Mouse (Mus musculus) cerebellum, adult 2 months (tissue): ENCODE measurements around the gene Tmem115. TPM values are rescaled to one million over a fixed set of nuclear protein-coding genes. Genes with fewer than 3 reads are reported as not detected.

Experiments used
- DNase-seq, 2 experiments: peaks; one replicate each; pipeline ENCODE4 v3.0.0; 2021
- H3K27ac ChIP-seq: fragments of 200-500 bp; 2 replicates; pipeline ENCODE4 v1.5.1; 2012; ENCODE audit warnings: low read length, control low read depth, inconsistent platforms; ENCODE audit not compliant: insufficient read depth
- H3K27me3 ChIP-seq: fragments of 200-500 bp; 2 replicates; pipeline ENCODE4 v1.6.1; 2012; ENCODE audit warnings: inconsistent platforms, mild to moderate bottlenecking, low read length, moderate library complexity; ENCODE audit not compliant: control insufficient read depth, insufficient read depth
- H3K4me1 ChIP-seq: fragments of 200-500 bp; 2 replicates; pipeline ENCODE4 v1.6.1; 2011; ENCODE audit warnings: low read length; ENCODE audit not compliant: control insufficient read depth, insufficient read depth
- H3K4me3 ChIP-seq: fragments of 200-500 bp; replicated peaks from 2 replicates; pipeline ENCODE3; 2011; ENCODE audit warnings: mild to moderate bottlenecking, low read depth, low read length, control low read depth; ENCODE audit not compliant: insufficient read depth
- CTCF ChIP-seq: fragments of 200-500 bp; IDR thresholded peaks from 2 replicates; pipeline ENCODE4 v1.5.1; 2011; ENCODE audit warnings: low read depth, mild to moderate bottlenecking, control low read depth, low read length, moderate library complexity, borderline replicate concordance; ENCODE audit not compliant: insufficient read depth
- POLR2A ChIP-seq: fragments of 200-500 bp; IDR thresholded peaks from 2 replicates; pipeline ENCODE4 v1.6.1; 2011; ENCODE audit warnings: low read length, control low read depth, borderline replicate concordance; ENCODE audit not compliant: insufficient read depth
- WGBS: fragments of 180-500 bp; shearing (Covaris S2); methylation state at CpG from one replicate; pipeline ENCODE4 v1.1.7; 2018; 5-methylcytosine and 5-hydroxymethylcytosine counted together
- polyA plus RNA-seq: library from polyadenylated mRNA; depleted of rRNA; stranded (reverse); fragments of >200 nt; gene quantifications from 2 replicates; pipeline ENCODE4 v1.2.3, GENCODE M21; 2012

The Tmem115 gene
- polyA plus RNA-seq, 1 experiment: 44.6 TPM

GRCm38 (mm10) chr9:107494238-107494637 is 39.5 kb upstream of the Tmem115 start:
- H3K27me3 ChIP-seq: no peaks in the 10 kb centered on the region
- DNase-seq: no peak
- 91% methylated on average over 12 of the region's 12 CpGs for WGBS
- peaks cover 12% of the 10 kb centered on the region; the same call in 1 of the 2 replicates for H3K4me1 ChIP-seq
- no peak overlapping the region for H3K27ac ChIP-seq
- TF ChIP-seq POLR2A (no peak), CTCF (no peak)
- H3K4me3 ChIP-seq: no peak overlapping the region

DNA sequence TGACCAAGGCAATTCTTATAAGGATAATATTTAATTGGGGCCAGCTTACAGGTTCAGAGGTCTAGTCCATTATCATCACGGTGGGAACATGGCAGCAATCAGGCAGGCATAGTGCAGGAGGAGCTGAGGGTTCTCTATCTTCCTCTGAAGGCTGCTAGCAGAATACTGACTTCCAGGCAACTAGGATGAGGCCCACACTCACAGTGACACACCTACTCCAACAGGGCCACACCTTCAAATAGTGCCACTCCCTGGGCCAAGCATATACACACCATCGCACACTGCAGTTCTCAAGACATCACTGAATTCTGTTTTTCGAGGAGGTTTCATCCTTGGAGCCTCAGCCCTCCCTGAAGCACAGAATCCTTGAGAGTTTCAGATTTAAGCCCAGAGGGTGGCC is 37.4 kb upstream of the Tmem115 start:
- Histone ChIP-seq H3K4me3 (no peak overlapping the region), H3K4me1 (peaks cover 16% of the 10 kb centered on the region; the same call in 1 of the 2 replicates), H3K27ac (no peak overlapping the region), H3K27me3 (no peaks in the 10 kb centered on the region)
- DNase-seq: no peak
- WGBS: 92% methylated on average over 3 of the region's 3 CpGs
- TF ChIP-seq POLR2A (no peak), CTCF (no peak)

DNA sequence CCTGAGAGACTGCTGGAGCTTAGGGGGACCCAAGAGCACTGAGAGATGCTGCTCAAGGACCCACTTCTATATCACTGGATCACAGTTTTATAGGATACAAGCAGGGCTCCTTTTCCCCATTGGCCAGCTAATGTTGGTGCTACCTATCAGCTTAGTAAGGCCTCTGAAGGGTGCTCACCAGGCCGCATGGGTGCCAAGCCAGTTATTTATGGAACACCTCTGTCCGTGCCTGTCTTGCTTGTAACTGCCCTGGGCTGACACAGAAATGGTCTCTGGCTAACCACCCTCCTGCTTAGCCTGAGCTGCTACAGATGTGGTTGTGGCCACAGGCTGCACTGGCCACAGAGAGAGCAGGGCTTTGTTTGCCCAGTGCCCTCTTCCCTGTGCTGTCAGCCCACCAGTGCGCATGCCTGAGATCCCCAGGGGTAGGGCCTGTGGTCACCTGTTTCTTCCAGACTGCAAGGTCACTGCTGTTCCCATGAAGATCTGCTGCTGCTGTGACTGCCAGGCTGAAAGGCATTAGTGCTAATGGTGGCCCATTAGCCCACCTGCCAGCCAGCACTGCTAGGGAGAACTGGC is 32.9 kb upstream of the Tmem115 start:
- no peak overlapping the region for H3K27ac ChIP-seq
- H3K4me1 ChIP-seq: peaks cover 32% of the 10 kb centered on the region
- WGBS: 85% methylated on average over 3 of the region's 3 CpGs
- H3K27me3 ChIP-seq: no peaks in the 10 kb centered on the region
- TF ChIP-seq POLR2A (no peak), CTCF (no peak)
- no peak for DNase-seq
- H3K4me3 ChIP-seq: no peak overlapping the region

DNA sequence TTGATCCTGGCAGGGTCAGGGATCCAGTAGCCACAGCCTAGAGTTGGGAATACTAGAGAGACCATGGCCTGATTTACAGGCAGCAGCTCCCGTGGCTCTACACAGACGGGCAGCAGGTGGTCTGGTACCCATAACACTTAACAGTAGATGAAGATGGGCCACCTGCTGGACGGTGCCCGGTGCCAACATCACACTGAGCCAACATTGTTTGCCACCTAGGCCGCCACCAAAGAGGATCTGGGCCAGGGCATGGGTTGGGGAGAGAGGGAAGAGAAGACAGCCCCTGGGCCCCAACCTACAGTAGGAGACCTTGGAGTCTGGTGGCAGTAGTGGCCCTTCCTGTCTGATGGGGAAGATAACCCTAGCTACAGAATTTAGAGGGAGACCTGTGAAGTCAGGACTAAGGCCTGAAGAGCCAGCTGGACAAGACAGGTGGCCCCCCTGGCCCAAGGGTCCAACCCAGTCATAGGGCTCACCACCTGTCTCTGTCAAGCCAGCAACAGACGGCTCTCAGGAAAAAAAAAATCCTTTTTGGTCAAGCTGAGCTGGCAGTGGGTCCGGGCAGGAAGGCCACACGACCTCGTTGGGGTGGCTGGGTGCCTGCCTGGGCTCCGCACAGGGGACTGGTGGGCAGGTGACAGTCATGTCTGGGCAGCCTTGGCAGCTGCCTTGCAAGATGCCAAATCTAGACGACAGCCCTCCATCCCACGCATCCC is 31.5 kb upstream of the Tmem115 start:
- 12% methylated on average over 12 of the region's 12 CpGs for WGBS

DNA sequence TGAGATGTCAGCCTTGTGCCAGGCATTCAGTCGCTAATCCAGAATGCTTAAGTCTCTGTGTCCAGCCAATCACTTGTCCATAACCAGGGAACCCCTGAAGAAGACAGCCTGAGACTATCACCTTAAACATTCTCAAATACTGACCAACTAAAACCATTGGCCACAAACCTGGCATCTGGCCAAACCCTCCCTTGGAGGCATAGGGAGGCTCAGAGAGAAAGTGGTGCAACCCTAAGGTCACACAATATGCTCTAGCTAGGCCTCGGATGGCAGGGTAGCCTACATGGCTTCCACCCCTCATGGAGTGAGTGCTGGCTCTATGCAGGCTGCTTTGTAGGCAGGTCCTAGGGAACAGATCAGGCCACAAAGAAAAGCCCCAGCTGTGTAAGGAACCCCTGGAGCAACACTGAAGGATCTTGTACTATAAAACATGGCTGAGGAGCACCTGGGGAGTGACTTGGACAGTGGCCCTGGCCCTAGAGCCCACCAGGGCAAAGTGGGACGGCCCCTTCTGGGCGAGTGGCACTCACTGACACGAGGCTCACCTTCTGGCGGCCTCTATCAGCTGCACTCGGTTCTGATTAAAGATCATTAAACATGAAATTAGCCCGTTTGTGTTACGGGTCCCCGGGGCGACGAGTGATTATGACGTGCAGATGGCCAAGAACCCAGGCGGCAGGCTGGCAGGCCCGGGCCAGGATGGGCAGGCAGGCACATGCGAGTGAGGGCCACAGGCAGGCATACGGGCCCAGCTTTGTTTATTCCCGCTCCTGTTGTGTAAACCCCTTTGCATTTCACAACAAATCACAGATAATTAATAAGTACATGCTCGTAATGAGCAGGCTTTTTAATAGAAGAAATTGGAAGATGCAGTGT is 28.8 kb upstream of the Tmem115 start:
- H3K27ac ChIP-seq: no peak overlapping the region
- H3K4me1 ChIP-seq: peaks cover 32% of the 10 kb centered on the region
- TF ChIP-seq CTCF (no peak), POLR2A (no peak)
- WGBS: 56% methylated on average over 19 of the region's 19 CpGs
- H3K4me3 ChIP-seq: no peak overlapping the region
- no peaks in the 10 kb centered on the region for H3K27me3 ChIP-seq
- peak; percentile 45 to 50 for DNase-seq

More for the DNA sequence above, 31.5 kb upstream of the Tmem115 start:
- TF ChIP-seq POLR2A (0 out of 2 replicates have a peak, but pooled peaks have one; percentile 0), CTCF (no peak)
- Histone ChIP-seq H3K27ac (peak overlapping the region; percentile 35; the same call in 1 of the 2 replicates), H3K27me3 (no peaks in the 10 kb centered on the region), H3K4me3 (no peak overlapping the region), H3K4me1 (peaks cover 32% of the 10 kb centered on the region)
- peak; percentile 75 to 88 for DNase-seq

- WGBS: 75% methylated on average over 10 of the region's 10 CpGs
- H3K27ac ChIP-seq: no peak overlapping the region
- no peak for DNase-seq
- no peaks in the 10 kb centered on the region for H3K27me3 ChIP-seq
- no peak for TF ChIP-seq CTCF
- no peak for TF ChIP-seq POLR2A
- H3K4me3 ChIP-seq: no peak overlapping the region
- H3K4me1 ChIP-seq: peaks cover 12% of the 10 kb centered on the region; the same call in 1 of the 2 replicates
Observed at GRCm38 (mm10) chr9:107508266-107508665, 25.5 kb upstream of the Tmem115 start.

DNA sequence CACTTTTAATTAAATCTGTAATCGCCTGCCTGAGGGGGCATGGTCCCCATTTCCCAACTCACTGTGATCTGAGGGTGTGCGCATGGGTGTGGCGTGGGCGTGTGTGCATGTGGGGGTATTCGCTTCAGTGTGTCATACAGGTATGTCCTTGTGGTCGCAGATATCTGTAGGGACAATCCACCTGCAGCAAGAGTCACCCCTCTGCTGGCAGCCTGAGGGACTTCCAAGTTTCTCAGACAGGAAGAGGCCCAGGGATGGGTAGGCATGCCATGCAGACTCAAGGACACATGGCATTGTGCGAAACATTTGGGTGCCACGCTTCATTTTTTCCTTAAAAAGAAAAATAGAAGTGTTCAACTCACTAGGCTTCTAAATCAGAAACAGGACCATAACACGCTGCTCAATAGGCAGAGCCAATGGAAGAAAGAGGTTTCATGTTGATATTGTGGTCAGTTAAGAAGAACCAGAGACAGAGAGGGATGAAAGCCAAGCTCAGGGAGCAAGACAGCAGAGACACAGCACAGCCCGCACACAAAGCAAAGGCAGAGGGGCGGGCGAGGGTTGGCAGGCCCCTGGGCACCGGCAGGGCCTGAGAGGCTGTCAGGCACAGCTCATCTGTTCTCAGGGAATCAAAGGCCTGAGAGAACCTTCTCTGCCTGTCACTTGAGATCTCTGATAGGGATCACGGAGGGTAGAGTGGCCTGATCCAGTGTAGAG is 23.2 kb upstream of the Tmem115 start:
- Histone ChIP-seq H3K4me1 (peaks cover under 1% of the 10 kb centered on the region; the same call in 1 of the 2 replicates), H3K4me3 (no peak overlapping the region), H3K27me3 (no peaks in the 10 kb centered on the region), H3K27ac (no peak overlapping the region)
- no peak for DNase-seq
- TF ChIP-seq CTCF: no peak
- no peak for TF ChIP-seq POLR2A
- WGBS: 76% methylated on average over 14 of the region's 14 CpGs
